Mouse (Mus musculus): ENCODE measurements around the gene Ffar2.
A peak's percentile ranks its signal among the peaks of the same experiment; 100 is the strongest.
"Not testable (repeated sequence)": the region's sequence is repeated elsewhere in the genome, so short reads cannot be mapped to it uniquely, and the experiment has no call there.

Gene Ffar2

GRCm38 (mm10) chr7:30823675-30824074 is at the start of gene Ffar2:
Gene Ffar2 (minus strand): TSS chr7:30823775.
- no peak for DNase-seq

- DNase-seq: peak; percentile 59 to 83
Observed at GRCm38 (mm10) chr7:30873083-30873482, 49.5 kb upstream of the Ffar2 start.

- DNase-seq: no peak
Observed at GRCm38 (mm10) chr7:30863386-30863785, 39.8 kb upstream of the Ffar2 start.

- DNase-seq: no peak
Observed at GRCm38 (mm10) chr7:30861464-30861863, 37.9 kb upstream of the Ffar2 start, which contains the start of gene Ffar1. Gene Ffar1 (minus strand): TSS chr7:30861564.

- peak in 1 of 2 experiments; percentile 55 for DNase-seq
Observed at GRCm38 (mm10) chr7:30859635-30860402, 36.2 kb upstream of the Ffar2 start.

GRCm38 (mm10) chr7:30859290-30859634 is 35.7 kb upstream of the Ffar2 start:
- DNase-seq: peak; percentile 72 to 89

GRCm38 (mm10) chr7:30857746-30858145 is 34.2 kb upstream of the Ffar2 start:
- DNase-seq: no peak

- no peak for DNase-seq
Observed at GRCm38 (mm10) chr7:30856078-30856477, 32.5 kb upstream of the Ffar2 start, which contains the start of gene Ffar3. Gene Ffar3 (minus strand): TSS chr7:30856178.

- DNase-seq: no peak
Observed at GRCm38 (mm10) chr7:30851421-30851820, 27.8 kb upstream of the Ffar2 start.

GRCm38 (mm10) chr7:30847934-30848333 is 24.4 kb upstream of the Ffar2 start:
- no peak for DNase-seq

- no peak for DNase-seq
Observed at GRCm38 (mm10) chr7:30847386-30847785, 23.8 kb upstream of the Ffar2 start.

GRCm38 (mm10) chr7:30846505-30847053 is 23.0 kb upstream of the Ffar2 start:
- DNase-seq: no peak

GRCm38 (mm10) chr7:30844676-30845297 is 21.2 kb upstream of the Ffar2 start:
- DNase-seq: no peak

- DNase-seq: peak in 1 of 2 experiments; percentile 27
Observed at GRCm38 (mm10) chr7:30842092-30842491, 18.5 kb upstream of the Ffar2 start.

- DNase-seq: no peak
Observed at GRCm38 (mm10) chr7:30841379-30841778, 17.8 kb upstream of the Ffar2 start.

- DNase-seq: no peak
Observed at GRCm38 (mm10) chr7:30840306-30840705, 16.7 kb upstream of the Ffar2 start.

- DNase-seq: no peak
Observed at GRCm38 (mm10) chr7:30837277-30837676, 13.7 kb upstream of the Ffar2 start.

- DNase-seq: not testable (repeated sequence)
Observed at GRCm38 (mm10) chr7:30832684-30833083, 9.1 kb upstream of the Ffar2 start.

GRCm38 (mm10) chr7:30832261-30832660 is 8.7 kb upstream of the Ffar2 start:
- DNase-seq: no peak

- no peak for DNase-seq
Observed at GRCm38 (mm10) chr7:30829428-30829827, 5.9 kb upstream of the Ffar2 start.

- DNase-seq: not testable (repeated sequence)
Observed at GRCm38 (mm10) chr7:30828871-30829270, 5.3 kb upstream of the Ffar2 start.

GRCm38 (mm10) chr7:30826660-30827059 is 3.1 kb upstream of the Ffar2 start:
- DNase-seq: no peak

GRCm38 (mm10) chr7:30824306-30824705 is 731 bp upstream of the Ffar2 start:
- DNase-seq: no peak

GRCm38 (mm10) chr7:30821532-30821931 is 2.0 kb downstream of the Ffar2 start:
- DNase-seq: no peak

Data from spleen, adult 18-20 months (tissue).